Mouse (Mus musculus) embryo, embryonic 11 days (tissue): ENCODE data around the gene Klhl30.

Experiments used
- DNase-seq: peaks from one replicate; pipeline ENCODE4 v3.0.0-alpha.2; 2015

Gene Klhl30

DNA sequence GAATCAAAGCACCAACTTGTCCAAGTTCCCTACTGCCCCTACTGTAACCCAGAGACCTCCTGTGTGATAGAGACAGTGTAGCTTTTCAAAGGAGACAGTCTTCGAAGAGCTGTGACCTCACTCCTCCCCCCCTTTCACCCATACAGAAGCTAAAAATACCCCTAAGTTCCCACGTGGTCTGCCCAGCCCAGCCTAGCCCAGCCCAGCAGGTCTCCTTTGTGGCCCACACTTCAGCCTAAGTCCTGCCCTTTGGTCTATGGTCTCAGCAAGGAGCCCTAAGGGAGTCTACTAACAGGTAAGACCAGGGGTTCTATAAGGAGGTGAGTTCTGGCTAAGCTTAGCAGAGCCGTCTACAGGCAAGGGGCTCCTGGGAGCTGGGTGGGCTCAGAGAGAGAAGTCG is at the start of gene Klhl30:
Gene Klhl30 (plus strand): TSS at position 176 of the 400 bp plus-strand sequence.
- DNase-seq, result no peak

DNA sequence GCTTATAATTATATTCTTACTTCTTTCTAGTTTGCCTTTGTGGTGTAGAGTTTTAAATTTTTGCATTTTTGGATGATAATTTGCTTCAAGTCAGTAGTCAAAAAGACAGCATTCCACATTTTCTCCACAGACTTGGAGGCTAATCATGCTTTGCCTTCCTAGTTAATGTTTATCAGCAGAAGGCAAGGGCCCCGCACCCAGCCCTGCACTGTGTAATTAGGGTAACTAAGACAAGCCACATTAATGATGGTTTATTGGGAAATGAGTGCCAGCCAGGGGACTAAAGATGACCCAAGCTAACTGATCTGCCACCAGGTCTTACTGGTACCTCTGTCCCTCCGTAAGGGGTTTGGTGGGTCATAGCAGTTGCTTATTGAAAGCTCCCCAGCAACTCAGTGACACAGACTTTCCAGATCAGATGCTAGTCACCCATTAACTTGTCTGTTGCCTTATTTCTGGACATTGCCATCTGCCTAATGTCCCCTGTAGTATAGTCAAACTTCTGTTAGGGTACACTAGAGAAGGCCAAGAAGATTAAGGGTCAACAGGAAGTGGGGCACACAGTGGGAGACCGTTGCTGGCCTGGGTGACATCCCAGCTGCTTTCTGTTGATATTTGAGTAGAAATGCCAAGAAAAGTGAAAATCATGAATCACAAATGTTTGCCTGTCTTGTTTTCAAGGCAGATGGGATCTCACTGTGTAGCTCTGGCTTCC is 49.5 kb upstream of the Klhl30 start:
- DNase-seq, result no peak

- DNase-seq, result no peak
Measured at GRCm38 (mm10) chr1:91302021-91302420, 48.8 kb upstream of the Klhl30 start.

DNA sequence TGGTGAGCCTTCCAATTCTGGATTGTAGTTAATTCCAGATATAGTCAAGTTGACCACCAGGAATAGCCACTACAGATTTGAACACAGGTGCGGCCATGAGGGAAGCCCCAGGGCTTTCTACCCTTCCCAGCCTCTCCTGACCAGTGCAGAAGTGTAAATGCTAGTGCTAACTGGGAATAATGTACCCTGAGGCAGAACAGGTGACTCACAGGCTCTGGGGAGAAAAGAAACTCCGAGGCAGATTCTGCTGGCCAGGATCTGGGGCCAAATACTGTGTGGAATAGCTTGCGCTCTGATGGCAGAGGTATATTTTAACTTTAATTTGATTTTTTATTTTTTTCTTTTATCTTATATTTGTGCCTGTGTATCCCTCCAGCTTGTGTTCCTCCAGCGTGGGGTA is 46.2 kb upstream of the Klhl30 start:
- DNase-seq, result no peak

DNA sequence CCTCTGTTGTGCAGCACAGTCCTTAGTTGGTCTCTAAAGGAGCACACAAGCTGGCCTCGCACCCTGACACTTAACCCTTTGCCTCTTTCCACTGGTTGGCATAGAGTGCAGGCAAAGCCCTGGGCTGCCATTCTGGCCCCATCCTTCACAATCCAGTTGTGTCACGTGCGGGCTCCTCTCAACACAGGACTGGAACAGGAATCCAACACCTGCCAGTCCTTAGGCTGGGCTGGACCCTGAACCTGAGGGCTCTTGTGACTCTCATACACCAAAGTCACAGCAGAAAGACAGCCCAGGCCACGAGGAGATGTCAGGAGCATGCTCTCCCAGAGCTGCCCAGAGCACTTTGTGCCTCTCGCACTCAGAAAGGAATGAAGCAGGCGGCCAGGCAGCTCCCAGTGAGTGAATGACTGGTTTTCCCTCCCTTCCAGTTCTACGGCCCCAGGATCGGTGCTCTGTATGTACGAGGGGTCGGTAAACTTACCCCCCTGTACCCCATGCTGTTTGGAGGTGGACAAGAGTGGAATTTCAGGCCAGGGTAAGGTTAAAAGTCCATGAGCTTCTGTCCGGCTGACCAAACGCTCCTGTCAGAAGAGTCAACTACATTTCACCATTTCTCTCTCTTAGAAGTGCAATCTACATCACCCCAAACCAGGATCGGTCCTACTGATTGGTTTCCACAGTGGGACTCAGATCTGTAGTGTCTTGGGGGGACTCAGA is 41.3 kb upstream of the Klhl30 start:
- DNase-seq, result no peak

DNA sequence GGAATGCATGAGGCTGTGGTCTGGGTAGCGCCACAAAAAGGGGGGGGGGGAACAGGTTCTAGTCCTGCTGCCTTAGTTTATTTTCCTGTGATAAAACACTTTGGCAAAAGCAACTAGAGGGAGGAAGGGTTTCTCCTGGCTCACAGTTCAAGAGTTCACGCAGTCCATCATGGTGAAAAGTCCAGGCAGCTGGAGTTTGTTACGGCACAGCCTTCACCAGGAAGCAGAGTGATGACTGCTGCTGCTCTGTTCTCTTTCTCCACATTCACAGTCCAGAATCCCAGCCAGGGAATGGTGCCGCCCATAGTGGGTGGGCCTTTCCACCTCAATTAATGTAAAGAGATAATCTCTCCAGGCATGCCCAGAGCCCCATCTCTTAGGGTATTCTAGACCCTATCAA is 38.5 kb upstream of the Klhl30 start:
- no peak for DNase-seq

DNA sequence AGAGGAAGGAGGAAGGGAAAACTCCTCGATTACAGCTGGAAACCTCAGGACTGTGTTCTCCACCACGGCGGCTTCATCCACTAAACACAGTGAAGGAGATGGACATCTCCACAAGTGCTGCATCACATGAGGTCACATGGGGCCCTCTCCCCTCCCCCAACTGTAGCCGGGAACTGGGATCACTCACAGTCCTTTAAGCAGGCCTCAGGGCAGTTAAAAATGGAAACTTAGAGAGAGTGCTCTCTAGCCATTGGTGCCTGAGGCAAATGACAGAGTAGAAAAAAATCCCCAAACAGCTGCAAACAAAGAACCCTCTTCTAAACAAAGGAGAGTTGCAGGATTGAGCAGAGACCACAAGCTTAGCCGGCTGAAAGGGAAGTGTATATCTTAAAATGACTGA is 37.6 kb upstream of the Klhl30 start:
- peak; percentile 56 for DNase-seq

DNA sequence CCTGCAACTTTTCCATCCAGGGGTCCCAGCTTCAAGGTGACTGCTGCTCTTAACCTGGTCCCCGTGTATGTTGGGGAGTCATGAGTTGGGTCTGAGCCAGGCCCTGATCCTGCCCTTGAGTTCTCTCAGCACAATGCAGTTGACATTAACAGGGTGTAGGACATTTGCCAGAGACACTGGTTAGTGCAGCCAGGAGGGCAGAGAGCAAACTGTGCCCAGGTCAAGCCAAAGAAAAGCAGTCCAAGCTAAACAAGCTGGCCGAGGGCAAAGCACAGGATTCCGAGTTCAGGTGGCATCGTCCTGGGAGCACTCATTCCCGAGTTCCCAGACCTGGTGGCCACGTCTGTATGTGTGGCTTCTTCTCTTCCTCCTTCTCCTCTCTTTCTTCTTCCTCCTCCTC is 33.2 kb upstream of the Klhl30 start:
- no peak for DNase-seq

DNA sequence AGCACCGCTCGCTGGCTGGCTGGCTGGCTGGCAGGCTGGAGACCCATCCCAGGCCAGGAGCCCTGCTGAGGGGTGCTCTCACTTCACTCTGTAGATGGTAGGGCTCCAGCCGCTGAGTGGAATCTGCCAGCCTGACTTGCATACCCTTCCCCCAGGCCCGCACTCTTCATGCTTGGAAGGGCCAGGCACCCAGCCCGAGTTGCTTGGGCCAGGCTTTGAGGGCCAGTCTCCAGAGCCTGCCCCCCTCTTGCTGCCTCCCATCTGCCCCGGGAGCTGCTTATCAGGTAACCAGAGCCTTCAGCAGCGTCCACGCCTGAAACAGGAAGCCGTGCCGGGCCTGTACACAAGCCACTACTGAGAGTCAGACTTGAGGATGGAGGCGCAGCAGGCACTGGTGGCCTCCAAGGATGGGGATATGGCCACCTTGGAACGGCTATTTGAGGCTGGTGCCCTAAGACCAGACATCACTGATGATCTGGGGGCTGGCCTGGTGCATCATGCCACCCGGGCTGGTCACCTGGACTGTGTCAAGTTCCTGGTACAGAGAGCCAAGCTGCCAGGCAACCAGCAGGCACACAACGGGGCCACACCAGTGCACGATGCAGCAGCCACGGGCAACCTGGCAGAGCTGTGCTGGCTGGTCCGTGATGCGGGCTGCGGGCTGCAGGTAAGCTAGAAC is 28.9 kb upstream of the Klhl30 start, which contains the start of gene Espnl:
Gene Espnl (plus strand): TSS at position 316 of the 679 bp plus-strand sequence.
- no peak for DNase-seq

DNA sequence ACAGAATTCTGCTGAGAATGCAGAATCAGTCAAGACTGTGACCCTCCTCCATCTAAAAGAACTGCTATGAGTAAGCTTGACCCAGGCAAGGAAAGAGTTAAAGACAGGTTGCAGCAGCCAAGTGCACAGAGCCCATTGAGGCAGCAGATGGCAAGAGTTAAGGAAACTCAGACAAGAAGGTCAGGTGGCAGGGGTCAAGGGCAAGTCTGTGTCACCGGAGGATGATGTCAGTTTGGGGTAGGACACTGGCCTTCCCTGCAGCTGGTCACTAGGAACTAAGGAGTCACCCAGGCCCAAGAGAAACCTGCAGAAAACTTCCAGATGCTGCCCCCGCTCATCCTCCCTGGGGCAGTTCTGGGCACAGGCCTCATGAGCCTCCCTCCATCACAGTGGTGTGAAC is 26.2 kb upstream of the Klhl30 start:
- no peak for DNase-seq

DNA sequence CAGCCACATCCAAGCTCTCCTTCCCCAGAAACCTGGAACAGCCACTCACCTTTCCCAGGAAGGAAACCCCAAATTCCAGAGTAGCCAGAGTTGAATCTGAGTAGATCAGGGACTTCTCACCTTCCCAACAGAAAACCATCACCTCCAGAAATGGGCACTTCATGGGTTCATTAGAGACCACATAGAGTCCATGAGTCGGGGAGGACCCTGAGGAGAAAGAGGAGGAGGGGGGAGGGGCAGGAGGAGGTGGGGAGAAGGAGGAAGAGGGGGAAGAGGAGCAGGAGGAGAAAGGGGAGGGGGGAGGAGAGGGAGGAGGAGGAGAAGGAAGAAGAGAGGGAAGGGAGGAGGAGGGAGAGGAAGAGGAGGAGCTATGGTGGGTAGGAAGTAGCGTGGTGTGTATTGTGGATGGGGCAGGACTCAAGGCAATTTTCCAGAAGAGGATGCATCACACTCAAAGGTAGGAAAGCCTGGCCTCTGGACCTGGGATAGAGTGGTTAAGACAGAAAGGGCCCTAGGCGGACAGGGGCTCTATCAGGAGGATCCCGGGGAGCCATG is 25.3 kb upstream of the Klhl30 start:
- no peak for DNase-seq

DNA sequence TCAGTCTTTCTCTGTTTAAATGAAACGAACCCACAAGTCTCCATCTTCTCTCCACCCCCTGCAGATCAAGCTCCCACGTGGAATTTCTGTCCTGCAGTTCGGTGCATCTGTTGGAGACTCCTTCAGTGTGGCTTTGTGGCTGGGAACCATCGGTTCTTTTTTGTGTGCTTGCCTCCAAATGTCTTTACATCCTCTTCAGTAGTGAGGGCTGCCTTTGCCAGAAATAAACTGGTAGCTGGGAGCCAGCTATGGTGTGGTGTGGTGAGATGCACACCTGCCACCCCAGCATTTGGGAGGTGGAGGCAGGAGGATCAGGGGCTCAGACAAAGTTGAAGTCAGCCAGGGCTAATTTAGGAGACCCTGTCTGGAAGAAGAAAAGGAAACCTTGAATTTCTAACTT is 18.7 kb upstream of the Klhl30 start:
- DNase-seq, result no peak

DNA sequence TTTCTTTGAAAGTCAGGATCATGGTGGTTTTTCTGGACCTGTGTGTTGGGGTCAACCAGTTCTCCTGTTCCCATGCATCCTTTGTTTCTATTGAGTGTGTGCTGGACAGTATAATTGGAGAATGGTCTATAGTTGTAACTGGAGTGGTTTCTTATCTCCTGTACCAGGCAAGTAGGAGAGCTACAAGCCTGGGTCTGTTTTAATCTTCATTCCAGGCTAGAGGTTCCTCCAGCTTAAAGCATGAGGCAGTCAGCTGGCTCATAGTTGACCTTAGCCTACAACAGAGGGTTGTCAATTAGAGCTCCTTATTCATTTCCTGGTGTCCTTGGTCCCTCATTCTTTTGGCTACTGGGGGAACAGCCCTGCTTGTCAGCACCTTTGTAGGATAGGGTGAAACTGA is 17.2 kb upstream of the Klhl30 start:
- DNase-seq, result no peak

- no peak for DNase-seq
Measured at GRCm38 (mm10) chr1:91337355-91337754, 13.5 kb upstream of the Klhl30 start.

DNA sequence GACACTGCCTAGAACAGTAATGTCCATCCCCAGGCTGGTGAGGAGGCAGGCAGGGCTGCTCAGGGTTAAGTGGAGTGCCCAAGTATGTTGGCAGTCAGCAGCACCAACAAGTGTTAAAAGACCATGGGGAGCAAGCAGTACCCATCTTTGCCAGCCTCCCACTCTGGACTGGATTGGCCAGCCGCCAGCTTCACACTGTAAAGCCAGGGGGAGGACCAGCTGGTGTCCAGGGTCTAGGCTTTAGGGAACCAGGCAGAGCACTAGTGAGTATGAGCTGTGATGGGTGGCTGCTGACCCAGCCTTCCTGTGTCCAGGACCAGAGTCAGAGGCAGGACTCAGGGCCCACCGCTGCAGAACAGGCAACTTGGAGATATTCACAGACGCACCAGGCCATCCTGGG is 6.8 kb upstream of the Klhl30 start:
- no peak for DNase-seq

DNA sequence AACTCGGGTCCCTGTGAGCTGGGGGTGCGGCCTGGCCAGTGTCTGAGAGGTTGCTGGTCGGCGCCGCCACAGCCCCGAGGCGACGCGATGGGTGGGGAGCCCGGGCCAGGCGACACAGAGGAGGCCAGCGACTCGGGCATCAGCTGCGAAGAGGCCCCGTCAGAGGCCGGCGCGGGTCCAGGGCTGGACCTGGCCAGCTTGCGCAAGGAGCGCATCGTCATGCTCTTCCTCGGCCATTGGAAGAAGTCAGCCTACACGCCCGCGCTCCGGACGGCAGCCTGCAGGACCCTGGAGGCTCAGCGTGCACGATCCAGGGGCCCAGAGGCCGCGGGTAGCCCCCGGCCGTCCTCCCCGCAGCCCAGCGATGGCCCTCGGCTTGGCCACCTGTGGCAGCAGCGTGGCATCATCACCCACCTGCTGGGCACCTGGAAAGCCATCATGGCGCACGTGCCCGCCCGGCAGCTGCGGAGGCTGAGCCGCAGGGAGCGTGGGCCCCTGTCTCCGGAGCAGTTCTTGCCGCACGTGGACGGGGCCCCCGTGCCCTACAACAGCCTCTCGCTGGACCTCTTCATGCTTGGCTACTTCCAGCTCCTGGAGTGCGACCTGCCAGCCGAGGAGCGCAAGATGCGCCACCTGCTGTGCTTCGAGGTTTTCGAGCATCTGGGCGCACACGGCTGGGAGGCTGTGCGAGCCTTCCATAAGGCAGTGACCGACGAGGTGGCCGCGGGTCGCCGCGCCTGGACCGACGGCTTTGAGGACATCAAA is 5.7 kb upstream of the Klhl30 start:
- peak; percentile 62 for DNase-seq

- peak; percentile 78 for DNase-seq
Measured at GRCm38 (mm10) chr1:91346892-91347291, 3.9 kb upstream of the Klhl30 start.

GRCm38 (mm10) chr1:91351249-91351648 is 433 bp downstream of the Klhl30 start:
- no peak for DNase-seq

DNA sequence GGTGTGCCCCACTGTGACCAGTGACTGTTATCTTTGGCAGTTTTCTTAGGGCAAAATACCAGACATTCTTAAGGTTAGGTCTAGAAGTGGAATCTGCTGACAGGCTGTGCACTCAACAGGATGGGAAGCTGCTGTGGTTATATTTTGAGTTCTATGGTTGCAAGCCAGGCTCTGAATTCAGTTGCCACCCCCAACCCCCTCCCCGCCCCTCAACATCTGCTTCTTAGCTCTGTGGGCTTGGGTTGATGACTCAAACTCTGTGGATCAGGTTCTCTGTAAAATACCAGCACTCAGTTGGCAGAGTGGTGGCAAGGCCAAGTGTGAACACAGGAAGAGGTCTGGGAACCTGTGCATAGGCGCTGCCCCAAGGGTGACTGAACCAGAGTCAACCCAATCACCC is 1.5 kb downstream of the Klhl30 start:
- DNase-seq, result no peak

DNA sequence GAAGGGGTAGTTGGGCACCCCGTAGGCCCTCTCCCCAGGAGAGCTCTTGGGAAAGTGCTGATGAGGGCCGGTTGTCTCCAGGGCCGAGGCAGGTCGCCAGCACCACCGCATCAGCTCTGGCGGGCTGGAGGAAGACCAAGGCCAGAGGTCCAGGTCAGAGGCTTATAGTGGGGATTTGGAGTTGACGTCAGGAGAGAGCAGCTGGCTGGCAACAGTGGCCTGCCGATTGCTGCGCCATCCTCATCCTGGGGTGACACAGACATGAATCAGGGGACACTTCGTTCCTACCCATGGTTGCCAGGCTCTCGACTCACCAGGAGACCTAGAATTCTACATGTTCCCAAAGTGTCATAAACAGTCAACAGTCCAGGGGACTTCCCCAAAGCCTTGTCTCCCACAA is 5.3 kb downstream of the Klhl30 start:
- no peak for DNase-seq

DNA sequence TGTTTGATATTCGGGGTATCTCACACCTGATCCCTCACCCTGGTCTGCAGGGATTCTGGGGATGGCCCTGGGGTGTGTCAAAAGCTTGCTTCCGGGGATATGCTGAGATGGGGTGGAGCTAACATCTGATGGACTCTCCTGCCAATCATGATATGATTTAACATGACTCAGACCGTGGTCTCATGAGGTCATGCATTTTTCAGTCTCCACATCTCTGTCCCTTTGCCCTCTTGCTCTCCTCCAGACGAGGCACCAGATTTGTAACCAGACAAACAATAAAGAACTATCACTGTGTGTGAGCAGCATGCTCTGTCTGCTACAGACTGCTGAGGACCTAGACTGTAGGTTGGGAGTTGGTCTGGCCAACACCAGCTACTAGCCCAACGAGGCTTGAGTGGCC is 11.3 kb downstream of the Klhl30 start:
- DNase-seq, result no peak

- no peak for DNase-seq
Measured at GRCm38 (mm10) chr1:91364822-91365644, 14.2 kb downstream of the Klhl30 start.
